Mouse (Mus musculus) thymus, adult 2 months (tissue): ENCODE results near the gene Ces2e.

Experiments used
- CTCF ChIP-seq: fragments of 200-500 bp; IDR thresholded peaks from 2 replicates; pipeline ENCODE4 v1.5.1; 2012; ENCODE audit warnings: mild to moderate bottlenecking, control low read depth, low read length, moderate library complexity, borderline replicate concordance; ENCODE audit not compliant: control insufficient read depth, poor library complexity, insufficient read depth; ENCODE audit errors: extremely low read depth
- POLR2A ChIP-seq: fragments of 200-500 bp; IDR thresholded peaks from 2 replicates; pipeline ENCODE4 v1.6.1; 2012; ENCODE audit warnings: mild to moderate bottlenecking, low read length, control low read depth, moderate library complexity; ENCODE audit not compliant: control insufficient read depth, poor library complexity, insufficient read depth; ENCODE audit errors: extremely low read depth

- TF ChIP-seq POLR2A = no peak
- no peak for TF ChIP-seq CTCF
These were observed 21.0 kb downstream of the Ces2e start, which contains the start of gene Ces2f for GRCm38 (mm10) chr8:104947056-104947455.
